Mouse (Mus musculus) lung, adult 2 months (tissue): ENCODE measurements around the gene Rpp21.

Source experiments
- CTCF ChIP-seq: fragments of 200-500 bp; IDR thresholded peaks from 2 replicates; pipeline ENCODE4 v1.5.1; 2011; ENCODE audit warnings: mild to moderate bottlenecking, low read length, control low read depth; ENCODE audit not compliant: insufficient read depth
- POLR2A ChIP-seq: fragments of 200-500 bp; IDR thresholded peaks from 2 replicates; pipeline ENCODE4 v1.6.1; 2011; ENCODE audit warnings: low read depth, mild to moderate bottlenecking, control low read depth, low read length, borderline replicate concordance; ENCODE audit errors: extremely low read depth

GRCm38 (mm10) chr17:36253087-36253600, 4.7 kb downstream of the Rpp21 start:
- TF ChIP-seq POLR2A = no peak
- no peak for TF ChIP-seq CTCF
